Mouse (Mus musculus) bone marrow, adult 2 months (tissue): ENCODE results near the gene Nudcd3.

ENCODE experiments used
- CTCF ChIP-seq: fragments of 200-500 bp; IDR thresholded peaks from 2 replicates; pipeline ENCODE4 v1.5.1; 2011; ENCODE audit warnings: low read length, control low read depth; ENCODE audit not compliant: control insufficient read depth, insufficient read depth
- POLR2A ChIP-seq: fragments of 200-500 bp; IDR thresholded peaks from 2 replicates; pipeline ENCODE4 v1.6.1; 2011; ENCODE audit warnings: low read depth, mild to moderate bottlenecking, control low read depth, low read length, borderline replicate concordance; ENCODE audit not compliant: control insufficient read depth

DNA sequence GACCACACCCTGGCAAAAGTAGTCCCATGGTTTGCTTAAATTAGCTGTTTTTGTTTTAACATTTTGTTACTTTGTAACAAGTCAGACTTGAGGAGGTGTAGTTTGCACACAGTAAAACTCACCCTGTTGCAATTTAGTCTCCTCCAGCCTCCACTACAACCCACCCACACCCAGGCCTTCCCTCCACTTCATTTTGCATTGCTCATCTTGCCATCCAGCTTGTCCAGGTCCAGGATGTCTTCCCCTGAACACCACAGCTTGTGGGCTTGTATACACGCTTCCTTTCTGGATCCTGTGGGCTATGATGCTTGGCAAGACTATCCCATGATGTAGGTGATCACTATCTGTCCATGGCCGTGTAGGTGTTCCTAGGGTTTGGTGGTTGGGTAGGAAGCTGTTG, 82.3 kb downstream of the Nudcd3 start:
- no peak for TF ChIP-seq CTCF
- no peak for TF ChIP-seq POLR2A
